Mouse (Mus musculus): ENCODE results near the gene C130060K24Rik.

Gene C130060K24Rik

DNA sequence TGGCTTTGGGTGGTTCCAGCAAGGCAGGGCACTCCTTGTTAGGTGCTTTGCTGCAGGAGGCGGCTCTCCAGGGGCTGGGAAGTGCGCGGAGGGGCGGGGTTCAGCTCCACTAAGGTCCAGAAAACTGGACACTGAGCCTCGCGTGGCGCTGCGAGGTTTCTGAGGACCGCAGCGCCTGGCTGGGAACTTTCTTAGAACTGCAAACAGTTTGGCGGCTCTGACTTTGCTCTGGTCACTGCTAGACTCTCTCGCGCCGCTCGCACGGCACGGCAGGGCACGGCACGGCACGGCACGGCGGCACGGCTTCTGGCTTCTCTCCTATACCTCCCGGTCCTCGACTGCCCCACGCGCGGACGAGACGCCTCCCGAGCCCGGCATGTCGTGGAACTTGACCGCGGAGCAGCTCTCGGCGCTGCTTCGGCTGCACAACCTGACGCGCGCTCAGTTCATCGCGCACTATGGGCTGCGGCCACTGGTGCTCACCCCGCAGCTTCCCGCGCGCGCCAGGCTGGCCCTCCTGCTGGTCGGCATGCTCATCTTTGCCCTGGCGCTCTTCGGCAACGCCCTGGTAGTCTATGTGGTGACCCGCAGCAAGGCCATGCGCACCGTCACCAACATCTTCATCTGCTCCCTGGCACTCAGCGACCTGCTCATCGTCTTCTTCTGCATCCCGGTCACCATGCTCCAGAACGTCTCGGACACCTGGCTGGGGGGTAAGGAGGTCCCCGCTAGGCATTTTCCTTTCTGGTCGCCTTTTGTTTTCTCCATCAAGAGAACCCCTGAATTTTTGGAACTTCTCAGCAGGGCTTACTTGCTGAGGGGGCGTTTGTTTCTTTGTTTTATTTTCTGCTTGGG lies at the start of gene C130060K24Rik:
TSS of gene C130060K24Rik (plus strand) at position 188 of the 855 bp plus-strand sequence.
- in situ Hi-C loops (cut with MboI, MseI), result no loop called here

DNA sequence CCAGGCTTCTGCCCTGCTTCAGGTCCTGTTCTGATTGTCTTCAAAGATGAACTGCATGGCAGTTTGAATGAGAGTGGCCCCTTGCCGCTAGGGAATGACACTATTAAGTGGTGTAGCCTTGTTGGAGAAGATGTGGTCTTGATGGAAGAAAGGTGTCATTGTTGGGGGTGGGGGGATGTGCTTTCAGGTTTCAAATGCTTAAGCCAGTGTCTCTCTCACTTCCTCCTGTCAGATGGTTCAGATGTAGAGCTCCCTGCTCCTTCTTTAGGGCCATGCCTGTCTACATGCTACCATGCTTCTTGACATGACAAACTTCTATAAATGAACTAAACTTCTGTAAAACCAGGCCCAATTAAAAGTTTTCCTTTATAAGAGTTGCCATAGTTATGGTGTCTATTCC lies 46.7 kb upstream of the C130060K24Rik start:
- in situ Hi-C loops (cut with MboI, MseI), result no loop called here

- in situ Hi-C loops (cut with MboI, MseI), result no loop called here
These were observed 41.5 kb upstream of the C130060K24Rik start for GRCm38 (mm10) chr6:65339391-65339790.

- in situ Hi-C loops (cut with MboI, MseI), result no loop called here
These were observed 39.5 kb upstream of the C130060K24Rik start for GRCm38 (mm10) chr6:65341360-65341759.

DNA sequence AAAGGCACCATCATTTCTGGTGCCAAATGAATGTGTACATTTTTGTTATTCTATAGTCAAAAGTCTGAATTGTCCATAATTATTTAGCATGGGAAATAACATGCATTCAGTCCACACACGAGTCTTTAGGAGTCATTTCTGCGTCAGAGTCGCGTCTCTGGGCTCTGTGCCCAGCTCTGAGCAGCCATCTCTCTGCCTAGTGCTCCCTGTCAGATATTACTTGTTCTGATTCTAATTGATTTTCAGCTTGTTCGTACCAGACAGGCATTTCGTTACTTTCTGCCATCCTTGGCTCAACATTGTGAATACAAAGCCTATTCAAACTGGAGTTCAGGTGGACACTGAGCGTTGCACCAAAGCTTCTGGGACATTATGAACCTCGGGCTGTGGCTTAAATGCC lies 33.2 kb upstream of the C130060K24Rik start:
- in situ Hi-C loops (cut with MboI, MseI), result no loop called here

DNA sequence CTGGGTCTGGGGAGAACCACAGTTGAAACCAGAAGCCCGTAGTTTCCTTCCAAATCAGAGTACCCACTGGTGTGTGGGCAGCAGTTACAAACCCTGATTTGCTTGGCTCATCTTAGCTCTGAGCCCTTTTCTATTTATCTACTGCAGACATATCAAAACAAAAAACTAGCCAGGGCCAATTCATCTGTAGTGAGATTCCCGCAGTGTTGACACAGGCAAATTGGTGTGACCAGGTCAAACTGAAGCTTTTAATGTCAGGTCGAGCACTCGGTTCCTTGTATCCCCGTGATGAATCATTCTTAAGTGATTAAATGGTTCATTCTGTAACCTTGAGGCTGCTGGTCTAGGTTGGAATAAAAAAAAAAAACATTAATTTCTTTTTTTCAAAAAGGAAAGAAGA lies 32.6 kb upstream of the C130060K24Rik start:
- in situ Hi-C loops (cut with MboI, MseI), result no loop called here

- in situ Hi-C loops (cut with MboI, MseI), result no loop called here
These were observed 29.3 kb upstream of the C130060K24Rik start for GRCm38 (mm10) chr6:65351622-65352021.

- in situ Hi-C loops (cut with MboI, MseI), result loop anchor here (5.0 kb wide), 1 partner anchor 71 kb away; no protein-coding TSS in a partner anchor
These were observed 5.0 kb upstream of the C130060K24Rik start for GRCm38 (mm10) chr6:65375918-65376317.

- in situ Hi-C loops (cut with MboI, MseI), result no loop called here
These were observed 41.0 kb downstream of the C130060K24Rik start for GRCm38 (mm10) chr6:65421888-65422287.

DNA sequence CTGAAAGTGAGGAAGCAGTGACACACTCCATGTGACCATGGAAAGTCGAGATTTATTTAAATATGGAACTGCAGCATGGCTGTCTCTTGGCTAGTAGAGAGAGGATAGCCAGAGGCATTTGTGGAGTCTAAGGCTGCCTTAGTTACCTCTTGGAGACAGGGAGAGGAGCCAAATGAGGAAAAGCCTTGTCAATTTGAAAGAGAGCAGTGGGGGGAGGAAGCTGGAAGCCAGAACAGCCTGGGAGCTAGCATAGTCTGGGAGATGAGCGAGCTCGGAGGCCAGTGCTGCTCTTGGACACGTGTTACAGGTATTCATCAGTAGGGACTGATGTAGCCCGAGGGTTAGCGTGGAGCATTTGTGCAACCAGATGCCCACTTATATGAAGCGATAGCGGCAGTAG lies 46.2 kb downstream of the C130060K24Rik start:
- in situ Hi-C loops (cut with MboI, MseI), result no loop called here

DNA sequence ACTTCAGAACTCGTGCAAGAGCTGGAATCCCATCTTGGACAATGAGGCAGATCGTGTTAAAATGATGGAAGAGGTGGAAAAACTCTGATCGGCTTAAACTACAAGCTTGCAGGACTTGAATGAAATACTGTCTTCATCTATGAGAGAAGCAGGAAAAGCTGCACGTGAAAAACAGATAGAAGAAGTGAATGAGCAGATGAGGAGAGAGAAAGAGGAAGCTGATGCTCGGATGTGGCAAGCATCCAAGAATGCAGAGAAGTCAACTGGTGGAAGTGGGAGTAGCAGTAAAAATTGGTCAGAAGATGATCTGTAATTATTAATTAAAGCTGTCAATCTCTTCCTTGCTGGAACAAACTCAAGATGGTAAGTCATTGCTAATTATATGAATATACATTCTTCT lies 52.3 kb downstream of the C130060K24Rik start:
- in situ Hi-C loops (cut with MboI, MseI), result no loop called here

DNA sequence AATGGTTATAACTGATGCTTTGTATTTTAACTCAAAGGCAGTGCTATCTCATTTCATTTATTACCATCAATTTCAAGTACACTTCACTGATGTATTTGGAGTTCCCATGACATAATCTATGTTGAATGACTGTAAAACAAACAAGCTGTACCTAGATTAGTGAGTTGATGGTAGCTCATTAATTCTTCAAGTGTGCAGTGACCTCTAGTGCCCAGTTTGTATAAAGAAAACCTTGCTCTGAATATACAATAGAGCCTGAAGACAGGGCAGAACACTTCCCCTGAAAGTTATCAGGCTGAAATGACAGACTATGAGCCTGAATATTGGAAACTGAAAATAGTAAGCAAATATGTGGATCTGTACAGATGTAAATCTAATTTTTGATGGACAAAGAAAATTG lies 72.6 kb downstream of the C130060K24Rik start:
- in situ Hi-C loops (cut with MboI, MseI), result loop anchor here (5.0 kb wide), 1 partner anchor 326 kb away; no protein-coding TSS in a partner anchor

DNA sequence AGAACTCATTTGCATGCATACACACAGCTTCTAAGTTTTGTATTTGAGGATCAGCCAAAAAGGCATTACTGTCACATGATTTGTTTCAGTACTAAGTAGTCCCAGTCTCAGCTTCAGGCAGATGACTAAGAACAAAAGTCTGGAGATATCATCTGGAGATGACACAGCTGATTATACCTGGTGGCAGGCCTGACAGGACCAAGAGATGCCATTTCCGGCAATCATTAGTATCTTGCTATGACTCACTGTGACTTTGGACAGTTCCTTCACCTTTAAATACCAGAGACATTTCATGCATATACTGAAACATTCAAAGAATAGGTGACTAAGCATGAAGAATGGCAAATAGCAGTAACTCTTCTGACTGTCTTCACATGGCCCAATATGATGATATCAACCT lies 84.4 kb downstream of the C130060K24Rik start:
- in situ Hi-C loops (cut with MboI, MseI), result no loop called here

DNA sequence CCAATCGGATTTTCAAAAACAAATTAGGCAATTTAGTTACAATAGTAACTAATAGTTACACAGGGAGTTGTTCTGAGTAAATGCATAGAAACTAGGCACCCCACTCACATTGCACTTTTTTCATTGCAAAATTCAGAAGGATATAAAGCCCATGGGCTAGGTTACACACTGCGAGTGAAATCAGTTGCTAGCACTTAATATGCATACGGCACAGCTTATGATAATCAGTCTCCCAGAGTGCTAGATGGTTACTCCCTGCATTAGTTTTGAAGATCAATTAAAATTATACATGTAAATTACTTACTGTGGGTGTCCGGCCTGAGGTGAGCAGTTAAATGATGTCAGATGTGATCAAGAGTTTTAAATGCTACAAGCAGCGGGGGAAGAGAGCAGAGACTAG lies 89.4 kb downstream of the C130060K24Rik start:
- in situ Hi-C loops (cut with MboI, MseI), result no loop called here

DNA sequence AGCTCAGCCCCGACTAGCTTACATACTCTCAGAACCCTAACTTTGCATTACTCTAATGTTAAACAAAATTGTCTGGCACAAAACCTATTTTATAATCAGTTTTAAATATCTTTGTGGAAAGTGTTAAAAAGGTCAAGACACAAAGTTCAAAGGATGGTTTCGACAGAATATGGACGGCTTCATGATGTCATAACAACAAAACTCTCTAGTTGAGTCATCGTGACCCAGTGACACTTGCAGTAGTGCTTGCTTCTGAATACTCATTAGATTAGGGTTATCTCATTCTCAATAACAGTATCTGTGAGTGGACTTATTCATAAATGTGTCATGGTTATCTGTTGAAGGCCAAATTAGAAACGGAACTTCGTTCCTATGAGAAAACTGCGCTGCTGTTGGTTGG lies 91.5 kb downstream of the C130060K24Rik start:
- in situ Hi-C loops (cut with MboI, MseI), result no loop called here

GRCm38 (mm10) chr6:65498786-65499185 lies 117.9 kb downstream of the C130060K24Rik start:
- in situ Hi-C loops (cut with MboI, MseI), result no loop called here
